Mouse (Mus musculus) myocyte (in vitro differentiated cells): ENCODE measurements around the gene Igf1r. TPM values are rescaled to one million over a fixed set of nuclear protein-coding genes. Genes with fewer than 3 reads are reported as not detected.

Experiments
- H3K27me3 ChIP-seq: one replicate; pipeline ENCODE4 v1.6.1; 2011; ENCODE audit not compliant: control insufficient read depth, insufficient read depth, insufficient read length
- H3K36me3 ChIP-seq: one replicate; pipeline ENCODE4 v1.6.1; 2011; ENCODE audit not compliant: control insufficient read depth, insufficient read depth
- H3K4me2 ChIP-seq: one replicate; pipeline ENCODE4 v1.6.1; 2011; ENCODE audit warnings: low read depth, control low read depth
- H3K4me3 ChIP-seq: one replicate; pipeline ENCODE4 v1.5.1; 2011; ENCODE audit warnings: mild to moderate bottlenecking, control low read depth, moderate library complexity
- H3K79me2 ChIP-seq: one replicate; pipeline ENCODE4 v1.6.1; 2011; ENCODE audit not compliant: control insufficient read depth, insufficient read depth
- H3ac ChIP-seq: one replicate; pipeline ENCODE4 v1.6.1; 2011; ENCODE audit not compliant: control insufficient read depth, insufficient read length
- CEBPB ChIP-seq: IDR thresholded peaks from 2 replicates; pipeline ENCODE4 v1.6.1; 2011; ENCODE audit warnings: mild to moderate bottlenecking, moderate library complexity; ENCODE audit not compliant: poor library complexity, insufficient read depth, severe bottlenecking
- E2F4 ChIP-seq: IDR thresholded peaks from one replicate; pipeline ENCODE4 v1.6.1; 2011; ENCODE audit warnings: mild to moderate bottlenecking, control low read depth, moderate library complexity; ENCODE audit not compliant: insufficient read depth
- MAX ChIP-seq: IDR thresholded peaks from one replicate; pipeline ENCODE4 v1.6.1; 2011; ENCODE audit warnings: low read depth, mild to moderate bottlenecking, control low read depth
- MYOD1 ChIP-seq, 3 experiments: IDR thresholded peaks; one replicate each; pipeline ENCODE4 v1.6.1; 2011; ENCODE audit warnings: control low read depth in 2 of 3, low read depth in 2 of 3, mild to moderate bottlenecking in 2 of 3, moderate library complexity in 1 of 3; ENCODE audit not compliant: insufficient read length in 2 of 3, control insufficient read depth in 1 of 3
- MYOG ChIP-seq, 3 experiments: IDR thresholded peaks; one replicate each; pipeline ENCODE4 v1.6.1; 2011; ENCODE audit warnings: control low read depth in 2 of 3, low read depth in 2 of 3, mild to moderate bottlenecking in 2 of 3; ENCODE audit not compliant: insufficient read length in 2 of 3, control insufficient read depth in 1 of 3, insufficient read depth in 1 of 3
- POLR2A ChIP-seq: IDR thresholded peaks from one replicate; pipeline ENCODE4 v1.6.1; 2011; ENCODE audit warnings: low read depth, mild to moderate bottlenecking, control low read depth, moderate library complexity; ENCODE audit not compliant: insufficient read length
- POLR2AphosphoS2 ChIP-seq: IDR thresholded peaks from one replicate; pipeline ENCODE4 v1.6.1; 2011; ENCODE audit warnings: low read depth, control low read depth; ENCODE audit not compliant: insufficient read length
- REST ChIP-seq: IDR thresholded peaks from one replicate; pipeline ENCODE4 v1.6.1; 2011; ENCODE audit warnings: mild to moderate bottlenecking, control low read depth, moderate library complexity; ENCODE audit not compliant: insufficient read depth, insufficient read length
- SRF ChIP-seq: IDR thresholded peaks from one replicate; pipeline ENCODE4 v1.6.1; 2011; ENCODE audit warnings: low read depth; ENCODE audit not compliant: control insufficient read depth, insufficient read length
- TCF12 ChIP-seq: IDR thresholded peaks from one replicate; pipeline ENCODE4 v1.6.1; 2011; ENCODE audit warnings: mild to moderate bottlenecking, control low read depth; ENCODE audit not compliant: poor library complexity, insufficient read depth, severe bottlenecking
- TCF3 ChIP-seq: IDR thresholded peaks from one replicate; pipeline ENCODE4 v1.6.1; 2011; ENCODE audit warnings: low read depth, control low read depth; ENCODE audit not compliant: insufficient read length
- USF1 ChIP-seq: IDR thresholded peaks from one replicate; pipeline ENCODE4 v1.6.1; 2011; ENCODE audit warnings: low read depth, mild to moderate bottlenecking, control low read depth, moderate library complexity
- polyA plus RNA-seq: library from polyadenylated mRNA; unstranded; fragments of >200 nt; fragmentation: generic; extraction: Trizol; gene quantifications from one replicate; pipeline ENCODE4 v1.2.1, GENCODE M21; 2012; ENCODE audit warnings: missing spikeins

Gene Igf1r
- polyA plus RNA-seq, 1 experiment = 7.9 TPM

DNA sequence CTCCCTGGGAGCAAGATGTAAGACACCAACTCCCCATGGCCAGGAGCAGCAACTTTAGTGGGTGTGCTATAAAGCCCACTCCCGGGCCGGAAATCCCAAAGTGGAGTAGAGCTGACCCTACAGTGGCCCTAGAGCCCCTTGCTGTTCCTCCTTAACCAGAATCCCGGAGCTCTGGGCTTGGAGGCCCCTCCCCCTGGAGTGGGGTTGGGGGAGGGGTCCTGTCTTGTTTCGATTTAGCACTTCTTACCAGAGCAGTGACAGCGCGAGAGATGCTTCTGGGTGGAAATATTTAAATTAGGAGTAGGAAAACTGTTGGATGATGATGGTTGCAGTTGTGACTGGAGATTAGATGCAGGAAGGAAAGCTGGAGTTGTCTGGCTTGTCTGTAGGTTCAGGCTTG lies 275.9 kb downstream of the Igf1r start:
- Histone ChIP-seq H3ac (no peak overlapping the region), H3K4me2 (no peak overlapping the region), H3K4me3 (no peak overlapping the region), H3K36me3 (peaks cover 6% of the 10 kb centered on the region), H3K27me3 (no peaks in the 10 kb centered on the region), H3K79me2 (no peaks in the 10 kb centered on the region)
- TF ChIP-seq TCF12 (no peak), POLR2A (no peak), REST (no peak), POLR2AphosphoS2 (no peak), USF1 (no peak), E2F4 (no peak), SRF (no peak), MYOG (IDR thresholded peaks at IDR 0.05; ENCODE audit: control insufficient read depth in 1 of 3, insufficient read depth in 1 of 3, insufficient read length in 2 of 3, low read depth in 2 of 3) (no peak), MAX (no peak), MYOD1 (IDR thresholded peaks at IDR 0.05; ENCODE audit: control insufficient read depth in 1 of 3, insufficient read length in 2 of 3, low read depth in 2 of 3) (no peak), CEBPB (no peak), TCF3 (no peak)

DNA sequence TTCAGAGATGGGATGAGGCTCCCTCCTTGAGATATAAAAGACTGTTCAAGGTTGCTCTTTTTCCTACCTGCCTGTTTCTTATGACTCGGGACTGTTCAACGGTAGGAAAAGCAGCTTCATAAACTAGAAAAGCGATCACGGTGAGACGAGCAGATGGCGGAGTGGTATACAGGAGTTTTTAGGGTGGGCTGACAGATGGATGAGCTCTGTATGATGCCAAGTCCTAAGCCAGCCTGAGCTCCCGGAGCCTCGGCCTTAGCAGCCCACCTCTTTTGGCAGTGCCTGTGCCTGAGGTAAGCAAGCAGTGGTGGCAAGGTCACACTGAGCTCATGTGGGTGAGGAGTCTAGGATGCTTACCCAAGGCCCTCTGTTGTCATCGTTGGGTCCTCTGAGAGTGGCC lies 278.2 kb downstream of the Igf1r start:
- peaks cover 4% of the 10 kb centered on the region for H3K36me3 ChIP-seq
- H3K4me2 ChIP-seq = no peak overlapping the region
- H3ac ChIP-seq = no peak overlapping the region
- TF ChIP-seq POLR2AphosphoS2 (no peak), USF1 (no peak), MAX (no peak), SRF (no peak), TCF12 (no peak), REST (no peak), TCF3 (no peak), E2F4 (no peak), MYOD1 (IDR thresholded peaks at IDR 0.05; ENCODE audit: control insufficient read depth in 1 of 3, insufficient read length in 2 of 3, low read depth in 2 of 3) (no peak), MYOG (IDR thresholded peaks at IDR 0.05; ENCODE audit: control insufficient read depth in 1 of 3, insufficient read depth in 1 of 3, insufficient read length in 2 of 3, low read depth in 2 of 3) (no peak), POLR2A (no peak), CEBPB (no peak)
- H3K79me2 ChIP-seq = no peaks in the 10 kb centered on the region
- no peaks in the 10 kb centered on the region for H3K27me3 ChIP-seq
- no peak overlapping the region for H3K4me3 ChIP-seq

DNA sequence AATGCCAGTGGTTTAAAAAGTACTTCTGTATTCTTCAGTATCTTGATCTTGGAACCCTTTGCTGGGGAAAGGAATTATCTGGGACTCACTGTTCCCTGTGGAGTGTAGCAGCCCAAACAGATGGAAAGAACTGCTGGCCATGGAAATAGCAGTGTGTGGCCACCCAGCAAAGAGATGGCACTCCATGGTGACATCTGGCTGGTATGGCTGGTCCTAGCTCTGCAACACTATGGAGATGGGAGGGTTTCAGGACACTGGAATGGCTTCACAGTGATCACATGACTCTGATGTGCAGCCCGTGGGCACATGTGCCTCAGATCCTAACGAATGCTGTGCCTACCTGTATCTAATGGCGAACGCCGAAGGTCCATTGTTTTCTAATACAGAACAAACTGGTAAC lies 279.9 kb downstream of the Igf1r start:
- no peak overlapping the region for H3K4me2 ChIP-seq
- no peaks in the 10 kb centered on the region for H3K27me3 ChIP-seq
- no peak overlapping the region for H3K4me3 ChIP-seq
- peaks cover 4% of the 10 kb centered on the region for H3K36me3 ChIP-seq
- H3K79me2 ChIP-seq = no peaks in the 10 kb centered on the region
- no peak overlapping the region for H3ac ChIP-seq
- TF ChIP-seq USF1 = no peak
- TF ChIP-seq POLR2A = no peak
- no peak for TF ChIP-seq MAX
- TF ChIP-seq E2F4 = no peak
- no peak for TF ChIP-seq TCF12
- no peak for TF ChIP-seq CEBPB
- TF ChIP-seq SRF = no peak
- no peak for TF ChIP-seq MYOD1 (IDR thresholded peaks at IDR 0.05; ENCODE audit: control insufficient read depth in 1 of 3, insufficient read length in 2 of 3, low read depth in 2 of 3)
- TF ChIP-seq REST = no peak
- no peak for TF ChIP-seq MYOG (IDR thresholded peaks at IDR 0.05; ENCODE audit: control insufficient read depth in 1 of 3, insufficient read depth in 1 of 3, insufficient read length in 2 of 3, low read depth in 2 of 3)
- no peak for TF ChIP-seq POLR2AphosphoS2
- TF ChIP-seq TCF3 = no peak

DNA sequence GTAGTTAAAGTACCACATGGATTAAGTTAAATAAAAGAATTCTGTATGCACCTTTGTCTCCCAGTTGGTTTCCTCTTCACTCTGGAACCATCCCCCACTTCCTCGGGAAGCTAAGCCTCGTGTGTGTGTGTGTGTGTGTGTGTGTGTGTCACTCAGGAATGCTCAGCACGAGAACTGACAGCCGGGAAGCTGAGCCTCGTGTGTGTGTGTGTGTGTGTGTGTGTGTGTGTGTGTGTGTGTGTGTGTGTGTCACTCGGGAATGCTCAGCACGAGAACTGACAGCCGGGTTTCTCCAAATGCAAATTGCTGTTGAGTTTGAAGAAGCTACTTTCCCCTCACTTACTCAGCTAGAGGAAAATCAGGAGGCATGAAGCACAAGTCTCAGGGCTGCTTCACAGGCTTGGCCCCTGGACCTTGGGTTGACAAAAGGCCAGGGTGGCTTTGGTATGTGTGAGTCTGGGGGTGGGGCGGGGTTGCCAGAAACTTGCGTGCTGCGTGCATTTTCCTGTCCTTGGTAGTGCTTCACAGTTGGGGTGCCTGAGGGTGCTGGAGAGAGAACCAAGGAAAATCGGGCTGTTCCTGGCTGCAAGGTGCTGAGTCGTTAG lies 281.1 kb downstream of the Igf1r start:
- H3K4me3 ChIP-seq = no peak overlapping the region
- no peak overlapping the region for H3ac ChIP-seq
- no peak overlapping the region for H3K4me2 ChIP-seq
- peaks cover 4% of the 10 kb centered on the region for H3K36me3 ChIP-seq
- no peaks in the 10 kb centered on the region for H3K27me3 ChIP-seq
- TF ChIP-seq USF1 (no peak), REST (no peak), TCF3 (no peak), TCF12 (no peak), MYOG (IDR thresholded peaks at IDR 0.05; ENCODE audit: control insufficient read depth in 1 of 3, insufficient read depth in 1 of 3, insufficient read length in 2 of 3, low read depth in 2 of 3) (no peak), SRF (no peak), MAX (no peak), POLR2A (no peak), CEBPB (no peak), E2F4 (no peak), MYOD1 (IDR thresholded peaks at IDR 0.05; ENCODE audit: control insufficient read depth in 1 of 3, insufficient read length in 2 of 3, low read depth in 2 of 3) (no peak), POLR2AphosphoS2 (no peak)
- no peaks in the 10 kb centered on the region for H3K79me2 ChIP-seq
